Mouse (Mus musculus): ENCODE data around the gene Heg1. TPM values are rescaled to one million over a fixed set of nuclear protein-coding genes. Genes with fewer than 3 reads are reported as not detected.

Heg1 gene
- total and polyA plus RNA-seq, 3 experiments = 40.8 to 77.1 (median 67.2) TPM

GRCm38 (mm10) chr16:33732846-33733580 is 48.8 kb downstream of the Heg1 start:
- dilution Hi-C loops (cut with MboI; ENCODE audit: extremely low pct_ligation_motif_present, extremely low pct_unique_long_range_greater_than_20kb, low sequenced_read_pairs) (no loop called here), in situ Hi-C loops (cut with MboI; ENCODE audit: low pct_ligation_motif_present, low pct_unique_long_range_greater_than_20kb, low sequenced_read_pairs) (loop anchor here (10.0 kb wide), 1 partner anchor 538 kb away; no protein-coding TSS in a partner anchor)
- Histone ChIP-seq H3K4me1 (ENCODE audit: control insufficient read depth in 1 of 2, insufficient read depth in 2 of 2) (peaks cover 30 to 95% of the 10 kb centered on the region in 2 experiments), H3K4me2 (ENCODE audit: insufficient read depth, low read depth, poor library complexity, severe bottlenecking) (peak overlapping the region; percentile 81), H3K9me3 (replicated peaks; ENCODE audit: low read length) (no peaks in the 10 kb centered on the region), H3K4me3 (replicated peaks in 1 of 3; ENCODE audit: low read depth in 2 of 3, low read length in 2 of 3, poor library complexity in 1 of 3) (no peak overlapping the region), H3K36me3 (replicated peaks in 1 of 2; ENCODE audit: control insufficient read depth in 1 of 2, insufficient read depth in 1 of 2, low read length in 1 of 2) (peaks cover 60 to 81% of the 10 kb centered on the region in 2 experiments), H3K27me3 (replicated peaks) (no peaks in the 10 kb centered on the region), H3K79me2 (replicated peaks; ENCODE audit: control insufficient read depth, extremely low read depth, insufficient read depth, poor library complexity, severe bottlenecking) (peaks cover 25% of the 10 kb centered on the region), H3K27ac (ENCODE audit: insufficient read depth, low read depth) (peak overlapping the region; percentile 90), H3K9ac (ENCODE audit: insufficient read depth, low read depth) (0 out of 2 replicates have a peak overlapping the region, but pooled peaks have one; percentile 7)
- 0 out of 2 replicates have a peak, but pooled peaks have one; percentile 28 for TF ChIP-seq MAFK (IDR thresholded peaks at IDR 0.05; ENCODE audit: insufficient replicate concordance, low read length)
- TF ChIP-seq SMC3 (IDR thresholded peaks at IDR 0.05; ENCODE audit: low read depth, low read length) = no peak
- TF ChIP-seq MXI1 (IDR thresholded peaks at IDR 0.05; ENCODE audit: low read depth, low read length) = peak; percentile 79; the same call in 1 of the 2 replicates
- no peak for TF ChIP-seq KAT2A (IDR thresholded peaks at IDR 0.05; ENCODE audit: insufficient replicate concordance, low read length)
- TF ChIP-seq SIN3A (IDR thresholded peaks at IDR 0.05; ENCODE audit: low read length) = peak; percentile 89
- peak; percentile 92 for TF ChIP-seq EP300 (IDR thresholded peaks at IDR 0.05; ENCODE audit: low read length)
- peak; percentile 76; the same call in 1 of the 2 replicates for TF ChIP-seq MAX (IDR thresholded peaks at IDR 0.05; ENCODE audit: low read length)
- no peak for TF ChIP-seq RAD21 (IDR thresholded peaks at IDR 0.05; ENCODE audit: low read depth, low read length)
- TF ChIP-seq IRF4 (IDR thresholded peaks at IDR 0.05; ENCODE audit: low read depth, low read length) = peak; percentile 83
- TF ChIP-seq UBTF (IDR thresholded peaks at IDR 0.05; ENCODE audit: low read depth, low read length) = 0 out of 2 replicates have a peak, but pooled peaks have one; percentile 17
- peak; percentile 99 for TF ChIP-seq ZNF384 (IDR thresholded peaks at IDR 0.05; ENCODE audit: low read depth, low read length)
- TF ChIP-seq MAZ (IDR thresholded peaks at IDR 0.05; ENCODE audit: low read depth, low read length) = 0 out of 2 replicates have a peak, but pooled peaks have one; percentile 50
- TF ChIP-seq POLR2A (IDR thresholded peaks at IDR 0.05; ENCODE audit: low read depth, low read length) = no peak
- peak; percentile 98 for TF ChIP-seq BHLHE40 (IDR thresholded peaks at IDR 0.05; ENCODE audit: low read depth, low read length)
- peak; percentile 89; the same call in 1 of the 2 replicates for TF ChIP-seq CHD1 (IDR thresholded peaks at IDR 0.05; ENCODE audit: low read depth, low read length)
- TF ChIP-seq MEF2A (IDR thresholded peaks at IDR 0.05; ENCODE audit: borderline replicate concordance, low read depth, low read length) = peak; percentile 82
- peak; percentile 88 for TF ChIP-seq TCF12 (IDR thresholded peaks at IDR 0.05; ENCODE audit: low read depth, low read length)
- peak; percentile 100 for TF ChIP-seq ETS1 (conservative IDR thresholded peaks at IDR 0.05; ENCODE audit: low read depth, low read length)
- 0 out of 2 replicates have a peak, but pooled peaks have one; percentile 28 for TF ChIP-seq POLR2AphosphoS2 (IDR thresholded peaks at IDR 0.05; ENCODE audit: low read depth, low read length)
- TF ChIP-seq CHD2 (IDR thresholded peaks at IDR 0.05; ENCODE audit: low read length) = peak; percentile 53; the same call in 1 of the 2 replicates
- peak; percentile 97 for TF ChIP-seq MYC (IDR thresholded peaks at IDR 0.05; ENCODE audit: low read depth, low read length)
- TF ChIP-seq USF1 (IDR thresholded peaks at IDR 0.05; ENCODE audit: low read depth, low read length) = no peak
- peak; percentile 88 for DNase-seq (ENCODE audit: extremely low read depth)

All from CH12.LX (cell line).